Mouse (Mus musculus): ENCODE measurements around the gene Sema5a. TPM values are rescaled to one million over a fixed set of nuclear protein-coding genes. Genes with fewer than 3 reads are reported as not detected.

Sema5a gene
- total RNA-seq, 1 experiment from 2014 or later, result not detected

GRCm38 (mm10) chr15:32244956-32245836 is 586 bp downstream of the Sema5a start:
- ATAC-seq (replicated peaks; ENCODE audit: insufficient number of reproducible peaks, low FRiP score, low TSS enrichment, poor library complexity, severe bottlenecking), result 0 out of 2 replicates have a peak, but pooled peaks have one; percentile 40

- ATAC-seq (replicated peaks; ENCODE audit: insufficient number of reproducible peaks, low FRiP score, low TSS enrichment, poor library complexity, severe bottlenecking), result no peak
Observed at GRCm38 (mm10) chr15:32245837-32246670, 1.4 kb downstream of the Sema5a start.

GRCm38 (mm10) chr15:32247281-32247680 is 2.7 kb downstream of the Sema5a start:
- ATAC-seq (replicated peaks; ENCODE audit: insufficient number of reproducible peaks, low FRiP score, low TSS enrichment, poor library complexity, severe bottlenecking), result no peak

GRCm38 (mm10) chr15:32254806-32255205 is 10.2 kb downstream of the Sema5a start:
- ATAC-seq (replicated peaks; ENCODE audit: insufficient number of reproducible peaks, low FRiP score, low TSS enrichment, poor library complexity, severe bottlenecking), result no peak

GRCm38 (mm10) chr15:32257340-32257739 is 12.7 kb downstream of the Sema5a start:
- no peak for ATAC-seq (replicated peaks; ENCODE audit: insufficient number of reproducible peaks, low FRiP score, low TSS enrichment, poor library complexity, severe bottlenecking)

- ATAC-seq (replicated peaks; ENCODE audit: insufficient number of reproducible peaks, low FRiP score, low TSS enrichment, poor library complexity, severe bottlenecking), result no peak
Observed at GRCm38 (mm10) chr15:32257886-32258319, 13.3 kb downstream of the Sema5a start.

- no peak for ATAC-seq (replicated peaks; ENCODE audit: insufficient number of reproducible peaks, low FRiP score, low TSS enrichment, poor library complexity, severe bottlenecking)
Observed at GRCm38 (mm10) chr15:32259362-32260096, 14.9 kb downstream of the Sema5a start.

GRCm38 (mm10) chr15:32260942-32261341 is 16.3 kb downstream of the Sema5a start:
- ATAC-seq (replicated peaks; ENCODE audit: insufficient number of reproducible peaks, low FRiP score, low TSS enrichment, poor library complexity, severe bottlenecking), result no peak

- ATAC-seq (replicated peaks; ENCODE audit: insufficient number of reproducible peaks, low FRiP score, low TSS enrichment, poor library complexity, severe bottlenecking), result no peak
Observed at GRCm38 (mm10) chr15:32263651-32264050, 19.0 kb downstream of the Sema5a start.

- no peak for ATAC-seq (replicated peaks; ENCODE audit: insufficient number of reproducible peaks, low FRiP score, low TSS enrichment, poor library complexity, severe bottlenecking)
Observed at GRCm38 (mm10) chr15:32264822-32265377, 20.3 kb downstream of the Sema5a start.

- no peak for ATAC-seq (replicated peaks; ENCODE audit: insufficient number of reproducible peaks, low FRiP score, low TSS enrichment, poor library complexity, severe bottlenecking)
Observed at GRCm38 (mm10) chr15:32265378-32265934, 20.8 kb downstream of the Sema5a start.

GRCm38 (mm10) chr15:32266122-32266820 is 21.7 kb downstream of the Sema5a start:
- no peak for ATAC-seq (replicated peaks; ENCODE audit: insufficient number of reproducible peaks, low FRiP score, low TSS enrichment, poor library complexity, severe bottlenecking)

GRCm38 (mm10) chr15:32270106-32270505 is 25.5 kb downstream of the Sema5a start:
- ATAC-seq (replicated peaks; ENCODE audit: insufficient number of reproducible peaks, low FRiP score, low TSS enrichment, poor library complexity, severe bottlenecking), result no peak

GRCm38 (mm10) chr15:32273925-32274324 is 29.3 kb downstream of the Sema5a start:
- no peak for ATAC-seq (replicated peaks; ENCODE audit: insufficient number of reproducible peaks, low FRiP score, low TSS enrichment, poor library complexity, severe bottlenecking)

GRCm38 (mm10) chr15:32275020-32275419 is 30.4 kb downstream of the Sema5a start:
- ATAC-seq (replicated peaks; ENCODE audit: insufficient number of reproducible peaks, low FRiP score, low TSS enrichment, poor library complexity, severe bottlenecking), result no peak

- no peak for ATAC-seq (replicated peaks; ENCODE audit: insufficient number of reproducible peaks, low FRiP score, low TSS enrichment, poor library complexity, severe bottlenecking)
Observed at GRCm38 (mm10) chr15:32278600-32278999, 34.0 kb downstream of the Sema5a start.

GRCm38 (mm10) chr15:32281374-32281773 is 36.8 kb downstream of the Sema5a start:
- ATAC-seq (replicated peaks; ENCODE audit: insufficient number of reproducible peaks, low FRiP score, low TSS enrichment, poor library complexity, severe bottlenecking), result no peak

- ATAC-seq (replicated peaks; ENCODE audit: insufficient number of reproducible peaks, low FRiP score, low TSS enrichment, poor library complexity, severe bottlenecking), result no peak
Observed at GRCm38 (mm10) chr15:32284688-32285087, 40.1 kb downstream of the Sema5a start.

Measured in monocyte, adult 5-6 weeks (primary cell).